Mouse (Mus musculus): Measurements from ENCODE around the gene Cblb.

DNA sequence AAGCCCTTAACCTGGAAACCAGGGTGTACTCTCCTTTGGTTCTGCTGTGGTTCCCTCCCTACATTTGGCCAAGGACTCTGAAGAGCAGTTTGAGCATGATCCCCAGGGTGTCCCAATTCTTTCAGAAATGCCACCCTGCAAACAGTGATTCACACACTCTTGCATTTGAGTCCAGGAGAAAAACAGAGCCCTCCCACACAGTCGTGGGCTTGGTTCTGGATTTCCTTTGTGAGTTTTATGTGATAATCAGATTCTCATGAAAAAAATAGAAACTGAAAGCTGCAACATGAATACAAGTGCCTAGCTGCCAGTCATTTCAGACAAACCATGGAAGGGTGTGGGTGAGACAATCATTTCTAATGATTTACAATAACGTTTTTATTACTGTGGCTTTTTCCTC is 198.9 kb downstream of the Cblb start:
- TF ChIP-seq CTCF (IDR thresholded peaks at IDR 0.05; ENCODE audit: low read depth) (no peak), EP300 (IDR thresholded peaks at IDR 0.05; ENCODE audit: low read depth) (no peak)

Measured in liver, embryonic 14.5 days (tissue).